ENCODE assay signal across 8 mouse cellular contexts in the genomic region with DNA sequence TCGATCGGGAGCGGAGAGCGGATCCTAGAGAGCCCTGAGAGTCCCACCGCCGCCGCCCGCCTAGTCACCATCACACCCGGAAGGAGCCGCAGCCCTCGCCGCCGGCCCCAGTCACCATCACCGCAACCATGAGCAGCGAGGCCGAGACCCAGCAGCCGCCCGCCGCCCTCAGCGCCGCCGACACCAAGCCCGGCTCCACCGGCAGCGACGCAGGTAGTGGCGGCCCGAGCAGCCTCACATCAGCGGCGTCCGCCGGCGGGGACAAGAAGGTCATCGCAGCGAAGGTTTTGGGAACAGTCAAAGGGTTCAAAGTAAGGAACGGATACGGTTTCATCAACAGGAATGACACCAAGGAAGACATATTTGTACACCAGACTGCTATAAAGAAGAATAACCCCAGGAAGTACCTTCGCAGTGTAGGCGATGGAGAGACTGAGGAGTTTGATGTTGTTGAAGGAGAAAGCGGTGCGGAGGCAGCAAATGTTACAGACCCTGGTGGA. TPM values are rescaled to one million over a fixed set of nuclear protein-coding genes. Genes with fewer than 3 reads are reported as not detected.
DNase-seq lines count a peak whose midpoint lies in the region; ATAC-seq lines count a peak whose summit lies in the region.

No protein-coding gene starts in this region.

- H3K27me3 ChIP-seq in embryonic facial prominence, embryonic 14.5 days (replicated peaks; ENCODE audit: control insufficient read depth, insufficient read depth, low read length): peaks cover 9% of the 10 kb centered on the region; the same call in 1 of the 2 replicates
- H3K27me3 ChIP-seq in hindbrain, embryonic 10.5 days (ENCODE audit: insufficient read depth, poor library complexity, severe bottlenecking): peaks cover 24% of the 10 kb centered on the region
- 0 out of 2 replicates have a peak, but pooled peaks cover 4% of the 10 kb centered on the region for H3K27me3 ChIP-seq in midbrain, embryonic 13.5 days

- H3K4me3 ChIP-seq in embryonic facial prominence, embryonic 14.5 days (ENCODE audit: low read depth, low read length): peak overlapping the region; percentile 43
- peak overlapping the region; percentile 56 for H3K4me3 ChIP-seq in hindbrain, embryonic 10.5 days
- peak overlapping the region; percentile 46 for H3K4me3 ChIP-seq in midbrain, embryonic 13.5 days (replicated peaks)

- no peaks in the 10 kb centered on the region for H3K4me1 ChIP-seq in embryonic facial prominence, embryonic 14.5 days (ENCODE audit: control insufficient read depth, insufficient read depth, low read length)
- peaks cover 11% of the 10 kb centered on the region; the same call in 1 of the 2 replicates for H3K4me1 ChIP-seq in hindbrain, embryonic 10.5 days (replicated peaks)
- peaks cover 6% of the 10 kb centered on the region; the same call in 1 of the 2 replicates for H3K4me1 ChIP-seq in midbrain, embryonic 13.5 days (replicated peaks)

- intact Hi-C loops in gastrocnemius, postnatal 14 days (cut with DNase I; ENCODE audit: low total_unique reads): no loop called here
- intact Hi-C loops in left cerebral cortex, postnatal 25 days (cut with DNase I): no loop called here

- H3K9me3 ChIP-seq in embryonic facial prominence, embryonic 14.5 days (ENCODE audit: control insufficient read depth, low read length): no peaks in the 10 kb centered on the region
- H3K9me3 ChIP-seq in hindbrain, embryonic 10.5 days: no peaks in the 10 kb centered on the region
- H3K9me3 ChIP-seq in midbrain, embryonic 13.5 days: no peaks in the 10 kb centered on the region

- no peaks in the 10 kb centered on the region for H3K36me3 ChIP-seq in embryonic facial prominence, embryonic 14.5 days (ENCODE audit: control insufficient read depth, insufficient read depth, low read length)
- H3K36me3 ChIP-seq in hindbrain, embryonic 10.5 days: no peaks in the 10 kb centered on the region
- H3K36me3 ChIP-seq in midbrain, embryonic 13.5 days: no peaks in the 10 kb centered on the region

- peak overlapping the region; percentile 71 for H3K4me2 ChIP-seq in embryonic facial prominence, embryonic 14.5 days (ENCODE audit: low read depth, low read length)
- peak overlapping the region; percentile 68 for H3K4me2 ChIP-seq in midbrain, embryonic 13.5 days (replicated peaks)

- peak overlapping the region; percentile 63 for H3K9ac ChIP-seq in embryonic facial prominence, embryonic 14.5 days (ENCODE audit: low read depth, low read length)
- H3K9ac ChIP-seq in midbrain, embryonic 13.5 days (replicated peaks): peak overlapping the region; percentile 73

- H3K27ac ChIP-seq in embryonic facial prominence, embryonic 14.5 days (replicated peaks; ENCODE audit: low read depth, low read length): no peak overlapping the region
- peak overlapping the region; percentile 86 for H3K27ac ChIP-seq in hindbrain, embryonic 10.5 days
- H3K27ac ChIP-seq in midbrain, embryonic 13.5 days: peak overlapping the region; percentile 47

- peak; percentile 9 for DNase-seq in gastrocnemius, postnatal 14 days
- DNase-seq in gastrocnemius, adult 18-20 months (ENCODE audit: low spot score): no peak
- peak; percentile 14 to 36 for DNase-seq in adrenal gland, postnatal 36 days
- DNase-seq in embryonic facial prominence, embryonic 14.5 days (ENCODE audit: low spot score): peak; percentile 8
- peak; percentile 59 for DNase-seq in hindbrain, embryonic 10.5 days (ENCODE audit: low spot score)
- DNase-seq in left cerebral cortex, postnatal 25 days (ENCODE audit: low spot score in 2 of 2): peak; percentile 18 to 21
- peak; percentile 13 for DNase-seq in yolk sac, embryonic 10.5 days (ENCODE audit: low spot score)

- 7% methylated on average over 41 of the region's 41 CpGs for WGBS in embryonic facial prominence, embryonic 14.5 days
- WGBS in hindbrain, embryonic 10.5 days: 8% methylated on average over 41 of the region's 41 CpGs
- WGBS in midbrain, embryonic 13.5 days: 6% methylated on average over 41 of the region's 41 CpGs

- ATAC-seq in embryonic facial prominence, embryonic 14.5 days (ENCODE audit: low read depth): 0 out of 2 replicates have a peak, but pooled peaks have one; percentile 63
- ATAC-seq in midbrain, embryonic 13.5 days: peak; percentile 87

RNA-seq across cellular contexts. Expression of a gene that starts 37.2 kb away (rescaled TPM):
- total RNA-seq in gastrocnemius, postnatal 14 days (2021): 100 to 1,000 TPM; 471 to 589 TPM
- 100 to 1,000 TPM; 477 to 519 TPM for total RNA-seq in gastrocnemius, adult 18-20 months (2021)
- total RNA-seq in adrenal gland, postnatal 36 days (2021): 100 to 1,000 TPM; 369 to 403 TPM
- polyA plus RNA-seq in embryonic facial prominence, embryonic 14.5 days (2014; fragmentation: Nextera tagmentation; extraction: Ambion mirVana): 219 and 221 TPM in 2 replicates
- 165 and 174 TPM in 2 replicates for polyA plus RNA-seq in hindbrain, embryonic 10.5 days (2016; fragmentation: Nextera tagmentation; extraction: Ambion mirVana)
- total RNA-seq in left cerebral cortex, postnatal 25 days (2021): 100 to 1,000 TPM; 230 to 246 TPM
- polyA plus RNA-seq in midbrain, embryonic 13.5 days (2015; fragmentation: Nextera tagmentation; extraction: Ambion mirVana): 195 and 203 TPM in 2 replicates
